Mouse (Mus musculus): Measurements from ENCODE around the gene Ctsd.

DNA sequence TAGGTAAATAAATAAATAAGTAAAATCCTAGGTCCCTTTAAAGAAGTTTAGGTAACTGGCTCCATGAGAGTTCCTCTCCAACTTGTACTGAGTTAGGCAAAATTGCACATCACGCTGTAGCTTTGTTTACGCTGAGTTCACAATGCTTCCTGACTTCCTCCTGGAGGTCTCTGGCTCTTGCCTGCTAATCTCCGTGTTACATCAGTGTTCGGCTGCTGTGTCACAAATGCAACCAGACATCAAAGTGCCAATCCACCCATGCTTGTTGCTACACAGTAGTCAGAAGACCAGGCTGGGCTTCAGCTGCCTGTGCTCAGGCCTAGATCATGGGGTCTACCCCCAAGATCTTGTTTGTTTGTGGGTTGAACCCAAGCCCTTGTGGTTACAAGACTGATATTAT, 15.8 kb upstream of the Ctsd start:
- TF ChIP-seq RCOR1 (conservative IDR thresholded peaks at IDR 0.05; ENCODE audit: low read depth, low read length): no peak
- no peak for TF ChIP-seq ZC3H11A (IDR thresholded peaks at IDR 0.05; ENCODE audit: low read depth, low read length)
- TF ChIP-seq USF2 (conservative IDR thresholded peaks at IDR 0.05; ENCODE audit: low read depth, low read length): no peak
- no peak for TF ChIP-seq CHD2 (IDR thresholded peaks at IDR 0.05; ENCODE audit: low read length)
- TF ChIP-seq SMC3 (IDR thresholded peaks at IDR 0.05; ENCODE audit: low read depth, low read length): no peak
- no peak for TF ChIP-seq TCF12 (IDR thresholded peaks at IDR 0.05; ENCODE audit: low read depth, low read length)
- no peak for TF ChIP-seq CTCF (conservative IDR thresholded peaks at IDR 0.05 in 1 of 2, IDR thresholded peaks at IDR 0.05 in 1 of 2; ENCODE audit: low read depth in 2 of 2, low read length in 2 of 2)
- TF ChIP-seq KAT2A (IDR thresholded peaks at IDR 0.05; ENCODE audit: insufficient replicate concordance, low read length): no peak
- TF ChIP-seq POLR2A (IDR thresholded peaks at IDR 0.05; ENCODE audit: low read depth, low read length): no peak
- no peak for TF ChIP-seq JUND (conservative IDR thresholded peaks at IDR 0.05; ENCODE audit: low read depth, low read length)
- TF ChIP-seq HCFC1 (IDR thresholded peaks at IDR 0.05; ENCODE audit: low read depth, low read length): no peak
- TF ChIP-seq MAX (IDR thresholded peaks at IDR 0.05; ENCODE audit: low read length): no peak
- no peak for TF ChIP-seq USF1 (IDR thresholded peaks at IDR 0.05; ENCODE audit: low read depth, low read length)

All from CH12.LX (cell line).